Mouse (Mus musculus) gastrocnemius, postnatal 10 days (tissue): ENCODE measurements around the gene Dctpp1. TPM values are rescaled to one million over a fixed set of nuclear protein-coding genes. Genes with fewer than 3 reads are reported as not detected.
A peak's percentile ranks its signal among the peaks of the same experiment; 100 is the strongest.

ENCODE experiments used
- DNase-seq: peaks from one replicate; pipeline ENCODE4 v3.0.0; 2021; ENCODE audit warnings: mixed read lengths
- total RNA-seq, 2 experiments: library from RNA; stranded (reverse); gene quantifications; 2 replicates each; pipeline ENCODE4 v1.2.3; 2021

Gene Dctpp1
- total RNA-seq, 2 experiments from 2014 or later, result 33.9 to 38.6 TPM

- DNase-seq, result no peak
Measured at GRCm38 (mm10) chr7:127231826-127232621, 28.5 kb downstream of the Dctpp1 start.

- no peak for DNase-seq
Measured at GRCm38 (mm10) chr7:127231376-127231775, 29.1 kb downstream of the Dctpp1 start.

GRCm38 (mm10) chr7:127228615-127229303 is 31.8 kb downstream of the Dctpp1 start:
- peak; percentile 87 for DNase-seq

- no peak for DNase-seq
Measured at GRCm38 (mm10) chr7:127225147-127225995, 35.1 kb downstream of the Dctpp1 start.

GRCm38 (mm10) chr7:127224616-127225015 is 35.9 kb downstream of the Dctpp1 start:
- DNase-seq, result no peak

- DNase-seq, result no peak
Measured at GRCm38 (mm10) chr7:127223515-127224478, 36.7 kb downstream of the Dctpp1 start.

GRCm38 (mm10) chr7:127223106-127223505 is 37.4 kb downstream of the Dctpp1 start:
- no peak for DNase-seq

- DNase-seq, result no peak
Measured at GRCm38 (mm10) chr7:127220440-127220839, 40.1 kb downstream of the Dctpp1 start.

- DNase-seq, result no peak
Measured at GRCm38 (mm10) chr7:127218670-127219069, 41.8 kb downstream of the Dctpp1 start.

- DNase-seq, result no peak
Measured at GRCm38 (mm10) chr7:127217901-127218642, 42.4 kb downstream of the Dctpp1 start.

GRCm38 (mm10) chr7:127217475-127217874 is 43.0 kb downstream of the Dctpp1 start:
- DNase-seq, result no peak

- DNase-seq, result no peak
Measured at GRCm38 (mm10) chr7:127216307-127216706, 44.2 kb downstream of the Dctpp1 start.

GRCm38 (mm10) chr7:127214981-127215871 is 45.3 kb downstream of the Dctpp1 start:
- peak; percentile 71 for DNase-seq

GRCm38 (mm10) chr7:127214521-127214920 is 46.0 kb downstream of the Dctpp1 start:
- peak; percentile 60 for DNase-seq

- no peak for DNase-seq
Measured at GRCm38 (mm10) chr7:127213930-127214329, 46.6 kb downstream of the Dctpp1 start.

- DNase-seq, result no peak
Measured at GRCm38 (mm10) chr7:127213485-127213884, 47.0 kb downstream of the Dctpp1 start.

- DNase-seq, result peak; percentile 57
Measured at GRCm38 (mm10) chr7:127212432-127213250, 47.9 kb downstream of the Dctpp1 start.

GRCm38 (mm10) chr7:127211014-127211745 is 49.3 kb downstream of the Dctpp1 start:
- DNase-seq, result no peak
